Comparison of ENCODE assay signal across 10 mouse cellular contexts in the genomic region with DNA sequence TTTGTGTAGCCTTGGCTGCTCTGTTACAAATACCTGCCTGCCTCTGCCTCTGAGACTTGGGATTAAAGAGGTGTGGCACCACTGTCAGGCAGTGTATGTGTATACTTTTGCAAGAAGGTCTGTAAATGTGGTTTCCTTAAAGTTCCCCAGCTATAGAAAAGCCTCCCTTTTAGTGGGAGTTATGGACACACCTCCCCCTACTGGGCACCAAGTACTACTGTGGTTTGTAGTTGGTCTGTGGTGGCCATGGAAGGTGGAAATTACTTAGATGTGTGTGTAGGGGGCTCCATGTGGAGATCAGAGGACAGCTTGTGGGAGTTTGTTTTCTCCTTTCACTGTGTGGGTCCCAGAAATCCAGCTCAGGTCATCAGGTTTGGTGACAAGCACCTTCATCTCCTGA. TPM values are rescaled to one million over a fixed set of nuclear protein-coding genes. Genes with fewer than 3 reads are reported as not detected.
DNase-seq lines count a peak whose midpoint lies in the region; ATAC-seq and TF ChIP-seq lines count a peak whose summit lies in the region.
"Had no signal": no experiment of that assay in that cellular context is flagged by ENCODE, and none has a peak within 500 bp of the region (broad histone marks: within the 10 kb centered on the region; RNA-seq: fewer than 3 reads in every experiment).

No protein-coding gene starts in this region.

- H3K4me1 ChIP-seq in forebrain, embryonic 14.5 days (ENCODE audit: control insufficient read depth, insufficient read depth, low read length), result no peaks in the 10 kb centered on the region
- 0 out of 2 replicates have a peak, but pooled peaks cover 4% of the 10 kb centered on the region for H3K4me1 ChIP-seq in forebrain, embryonic 12.5 days
- no peaks in the 10 kb centered on the region for H3K4me1 ChIP-seq in liver, embryonic 14.5 days (replicated peaks; ENCODE audit: control insufficient read depth in 2 of 2, insufficient read depth in 2 of 2, low read length in 1 of 2)
- H3K4me1 ChIP-seq in liver, embryonic 12.5 days, result no peaks in the 10 kb centered on the region
- H3K4me1 ChIP-seq: liver, embryonic 15.5 days had no signal

- no peak overlapping the region for H3K27ac ChIP-seq in forebrain, embryonic 14.5 days (ENCODE audit: low read depth, low read length)
- no peak overlapping the region for H3K27ac ChIP-seq in forebrain, embryonic 12.5 days
- H3K27ac ChIP-seq in liver, embryonic 14.5 days, result no peak overlapping the region
- no peak overlapping the region for H3K27ac ChIP-seq in liver, embryonic 12.5 days
- H3K27ac ChIP-seq: embryonic facial prominence, embryonic 13.5 days; liver, embryonic 15.5 days had no signal

- peak; percentile 32; the same call in 1 of the 2 replicates for TF ChIP-seq CTCF in liver, embryonic 14.5 days (IDR thresholded peaks at IDR 0.05; ENCODE audit: low read depth)

- H3K36me3 ChIP-seq in forebrain, embryonic 14.5 days (ENCODE audit: control insufficient read depth, insufficient read depth, low read length), result no peaks in the 10 kb centered on the region
- no peaks in the 10 kb centered on the region for H3K36me3 ChIP-seq in forebrain, embryonic 12.5 days (replicated peaks)
- no peaks in the 10 kb centered on the region for H3K36me3 ChIP-seq in liver, embryonic 14.5 days (replicated peaks; ENCODE audit: control insufficient read depth, insufficient read depth, low read depth)
- H3K36me3 ChIP-seq in liver, embryonic 12.5 days, result no peaks in the 10 kb centered on the region
- H3K36me3 ChIP-seq: embryonic facial prominence, embryonic 13.5 days; liver, embryonic 15.5 days had no signal

- no peaks in the 10 kb centered on the region for H3K27me3 ChIP-seq in forebrain, embryonic 14.5 days (replicated peaks; ENCODE audit: control insufficient read depth, insufficient read depth, low read length)
- H3K27me3 ChIP-seq in forebrain, embryonic 12.5 days, result no peaks in the 10 kb centered on the region; the same call in 1 of the 2 replicates
- no peaks in the 10 kb centered on the region for H3K27me3 ChIP-seq in liver, embryonic 14.5 days (ENCODE audit: control insufficient read depth, insufficient read depth, low read length)
- peaks cover 14% of the 10 kb centered on the region for H3K27me3 ChIP-seq in liver, embryonic 12.5 days (replicated peaks)
- H3K27me3 ChIP-seq: embryonic facial prominence, embryonic 13.5 days; liver, embryonic 15.5 days had no signal

- peak; percentile 37; the same call in 1 of the 2 replicates for ATAC-seq in forebrain, embryonic 14.5 days
- no peak; the same call in 1 of the 2 replicates for ATAC-seq in forebrain, embryonic 12.5 days (ENCODE audit: low FRiP score)
- ATAC-seq in liver, embryonic 14.5 days (ENCODE audit: insufficient read depth), result no peak
- ATAC-seq in liver, embryonic 12.5 days, result no peak

- no peak overlapping the region for H3K4me2 ChIP-seq in forebrain, embryonic 14.5 days (ENCODE audit: low read length)
- no peak overlapping the region for H3K4me2 ChIP-seq in forebrain, embryonic 12.5 days
- no peak overlapping the region for H3K4me2 ChIP-seq in liver, embryonic 14.5 days (ENCODE audit: low read depth)
- no peak overlapping the region for H3K4me2 ChIP-seq in liver, embryonic 12.5 days
- H3K4me2 ChIP-seq: embryonic facial prominence, embryonic 13.5 days; liver, embryonic 15.5 days had no signal

- no peaks in the 10 kb centered on the region for H3K9me3 ChIP-seq in forebrain, embryonic 14.5 days (replicated peaks; ENCODE audit: control insufficient read depth, low read length)
- no peaks in the 10 kb centered on the region for H3K9me3 ChIP-seq in forebrain, embryonic 12.5 days
- no peaks in the 10 kb centered on the region for H3K9me3 ChIP-seq in liver, embryonic 14.5 days (ENCODE audit: control insufficient read depth, low read length)
- H3K9me3 ChIP-seq in liver, embryonic 12.5 days (replicated peaks), result no peaks in the 10 kb centered on the region
- H3K9me3 ChIP-seq: embryonic facial prominence, embryonic 13.5 days; liver, embryonic 15.5 days had no signal

- H3K4me3 ChIP-seq in forebrain, embryonic 14.5 days (ENCODE audit: low read depth, low read length), result no peak overlapping the region
- H3K4me3 ChIP-seq in forebrain, embryonic 12.5 days (replicated peaks), result no peak overlapping the region
- H3K4me3 ChIP-seq in liver, embryonic 14.5 days (ENCODE audit: insufficient read depth in 1 of 2, low read depth in 2 of 2, low read length in 2 of 2), result no peak overlapping the region
- no peak overlapping the region for H3K4me3 ChIP-seq in liver, embryonic 12.5 days
- H3K4me3 ChIP-seq: embryonic facial prominence, embryonic 13.5 days; liver, embryonic 15.5 days had no signal

- peak; percentile 41 for DNase-seq in forebrain, embryonic 14.5 days (ENCODE audit: low spot score)
- DNase-seq in liver, embryonic 14.5 days (ENCODE audit: low read depth in 3 of 3, low spot score in 3 of 3), result no peak
- DNase-seq in ZHBTc4 (ENCODE audit: low read depth, low spot score), result peak; percentile 50
- peak; percentile 54 for DNase-seq in kidney, postnatal 10 days
- no peak for DNase-seq in spleen, postnatal 36 days (ENCODE audit: low spot score in 2 of 2)
- DNase-seq in frontal cortex, postnatal 14 days (ENCODE audit: low spot score in 2 of 2), result no peak

- no peak for TF ChIP-seq EP300 in liver, embryonic 14.5 days (IDR thresholded peaks at IDR 0.05; ENCODE audit: low read depth)

- no peak overlapping the region for H3K9ac ChIP-seq in forebrain, embryonic 14.5 days (ENCODE audit: low read length)
- no peak overlapping the region for H3K9ac ChIP-seq in forebrain, embryonic 12.5 days
- H3K9ac ChIP-seq in liver, embryonic 14.5 days (replicated peaks), result no peak overlapping the region
- H3K9ac ChIP-seq in liver, embryonic 12.5 days, result no peak overlapping the region
- H3K9ac ChIP-seq: embryonic facial prominence, embryonic 13.5 days; liver, embryonic 15.5 days had no signal

RNA-seq across cellular contexts. Expression of a gene that starts 41.7 kb away (rescaled TPM):
- 38.1 and 45.4 TPM in 2 replicates for polyA plus RNA-seq in forebrain, embryonic 14.5 days (2014; fragmentation: Nextera tagmentation; extraction: Ambion mirVana)
- polyA plus RNA-seq in forebrain, embryonic 12.5 days (2016; fragmentation: Nextera tagmentation; extraction: Ambion mirVana), result 46.1 and 49.0 TPM in 2 replicates
- polyA plus RNA-seq in liver, embryonic 14.5 days (2012; rRNA removed), result 4.9 and 6.0 TPM in 2 replicates
- polyA plus RNA-seq in liver, embryonic 14.5 days (2014; fragmentation: Nextera tagmentation; extraction: Ambion mirVana), result 2.6 and 2.7 TPM in 2 replicates
- 5.2 and 5.6 TPM in 2 replicates for polyA plus RNA-seq in liver, embryonic 12.5 days (2016; fragmentation: Nextera tagmentation; extraction: Ambion mirVana)

Comparison
In these comparisons a context has a peak if more than half of its experiments do, and no peak if none do; other contexts are left out.
1. DNase-seq: peak in forebrain, embryonic 14.5 days (single experiment), ZHBTc4 (single experiment) and kidney, postnatal 10 days (single experiment); none in liver, embryonic 14.5 days (0 of 3), spleen, postnatal 36 days (0 of 2) and frontal cortex, postnatal 14 days (0 of 2).